Mouse (Mus musculus) adrenal gland, postnatal 10 days (tissue): ENCODE measurements around the gene 4930442H23Rik. TPM values are rescaled to one million over a fixed set of nuclear protein-coding genes. Genes with fewer than 3 reads are reported as not detected.
"Not testable (repeated sequence)": the region's sequence is repeated elsewhere in the genome, so short reads cannot be mapped to it uniquely, and the experiment has no call there.

Experiments
- DNase-seq: peaks from one replicate; pipeline ENCODE4 v3.0.0; 2021; ENCODE audit warnings: mixed read lengths
- total RNA-seq, 2 experiments: library from RNA; stranded (reverse); gene quantifications; 2 replicates each; pipeline ENCODE4 v1.2.3; 2021

4930442H23Rik gene
- total RNA-seq, 2 experiments from 2014 or later = not detected

- peak; percentile 63 for DNase-seq
These were observed 6.1 kb downstream of the 4930442H23Rik start for GRCm38 (mm10) chr10:81177491-81177925.

- DNase-seq = peak; percentile 100
These were observed 7.0 kb downstream of the 4930442H23Rik start, which contains the start of gene Eef2 for GRCm38 (mm10) chr10:81176466-81177271. Eef2 (plus strand) TSS chr10:81176631.

- peak; percentile 75 for DNase-seq
These were observed 7.6 kb downstream of the 4930442H23Rik start for GRCm38 (mm10) chr10:81175936-81176465.

- not testable (repeated sequence) for DNase-seq
These were observed 8.3 kb downstream of the 4930442H23Rik start for GRCm38 (mm10) chr10:81175345-81175701.

- peak; percentile 92 for DNase-seq
These were observed 8.9 kb downstream of the 4930442H23Rik start for GRCm38 (mm10) chr10:81174617-81175344.

GRCm38 (mm10) chr10:81173132-81173531, 10.5 kb downstream of the 4930442H23Rik start:
- DNase-seq = peak; percentile 91

- peak; percentile 57 for DNase-seq
These were observed 14.2 kb downstream of the 4930442H23Rik start for GRCm38 (mm10) chr10:81169411-81169900.

GRCm38 (mm10) chr10:81168521-81169244, 15.0 kb downstream of the 4930442H23Rik start:
- DNase-seq = peak; percentile 89

- DNase-seq = no peak
These were observed 15.6 kb downstream of the 4930442H23Rik start for GRCm38 (mm10) chr10:81168087-81168431.

- peak; percentile 100 for DNase-seq
These were observed 16.2 kb downstream of the 4930442H23Rik start, which contains the start of gene Pias4 for GRCm38 (mm10) chr10:81167200-81168086. Pias4 (minus strand) TSS chr10:81167923.

- no peak for DNase-seq
These were observed 18.5 kb downstream of the 4930442H23Rik start for GRCm38 (mm10) chr10:81165118-81165517.

GRCm38 (mm10) chr10:81162318-81162652, 21.4 kb downstream of the 4930442H23Rik start:
- peak; percentile 16 for DNase-seq

GRCm38 (mm10) chr10:81161602-81162317, 21.9 kb downstream of the 4930442H23Rik start:
- DNase-seq = peak; percentile 64

- no peak for DNase-seq
These were observed 28.9 kb downstream of the 4930442H23Rik start for GRCm38 (mm10) chr10:81154736-81155135.

GRCm38 (mm10) chr10:81154313-81154712, 29.3 kb downstream of the 4930442H23Rik start:
- DNase-seq = no peak

- no peak for DNase-seq
These were observed 31.0 kb downstream of the 4930442H23Rik start for GRCm38 (mm10) chr10:81152609-81153008.

GRCm38 (mm10) chr10:81151261-81151660, 32.4 kb downstream of the 4930442H23Rik start:
- DNase-seq = no peak

- DNase-seq = no peak
These were observed 37.4 kb downstream of the 4930442H23Rik start for GRCm38 (mm10) chr10:81146296-81146695.

- DNase-seq = no peak
These were observed 37.9 kb downstream of the 4930442H23Rik start for GRCm38 (mm10) chr10:81145778-81146177.

- DNase-seq = no peak
These were observed 38.3 kb downstream of the 4930442H23Rik start for GRCm38 (mm10) chr10:81145307-81145706.
